Mouse (Mus musculus) heart, adult 10 weeks (tissue): ENCODE results near the gene Cct8. TPM values are rescaled to one million over a fixed set of nuclear protein-coding genes. Genes with fewer than 3 reads are reported as not detected.

Experiments
- polyA plus RNA-seq: library from polyadenylated mRNA; stranded (reverse); fragments of 350-450 nt; fragmentation: Illumina TruSeq; extraction: RNeasy Lipid Tissue Mini Kit (QIAGEN cat#74804); gene quantifications from one replicate; pipeline ENCODE4 v1.2.3, GENCODE M21; 2014; ENCODE audit warnings: low read depth, low replicate concordance

The Cct8 gene
- 157 TPM for polyA plus RNA-seq

DNA sequence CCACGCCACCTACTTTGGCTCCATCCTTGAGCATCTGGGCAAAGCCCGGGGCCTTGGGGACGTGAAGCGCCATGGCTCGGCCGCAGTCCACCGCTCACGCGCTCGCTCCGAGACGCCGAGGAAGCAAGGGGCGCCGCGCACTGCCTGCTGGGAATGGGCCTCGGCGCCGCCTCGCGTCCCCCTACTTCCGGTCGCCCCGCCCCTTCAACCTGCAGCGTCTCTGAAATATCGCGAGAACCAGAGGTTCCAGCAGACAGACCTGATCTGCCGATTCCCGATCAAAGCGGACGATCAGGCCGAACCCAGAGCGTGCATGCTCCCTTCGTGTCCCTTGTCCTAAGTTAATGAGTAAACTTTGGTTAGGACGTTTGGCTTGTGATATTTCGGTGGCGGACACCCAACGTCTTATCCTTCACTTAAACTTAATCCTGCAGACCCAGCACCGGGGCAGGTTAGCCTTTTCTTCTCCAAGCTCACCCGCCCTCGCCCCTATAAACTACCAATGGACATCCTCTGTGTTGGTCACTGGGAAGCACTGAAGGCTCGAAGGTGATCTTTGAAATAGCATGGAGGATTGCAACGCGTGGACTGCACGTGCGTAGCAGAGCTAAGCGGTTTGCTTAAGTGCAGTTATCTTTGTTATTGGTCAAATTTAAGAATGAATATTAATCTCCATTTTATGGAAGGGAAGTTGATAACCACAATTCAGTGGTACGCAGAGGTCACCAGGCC, at the start of gene Cct8:
Cct8 (minus strand) TSS at position 158 of the 732 bp plus-strand sequence.

DNA sequence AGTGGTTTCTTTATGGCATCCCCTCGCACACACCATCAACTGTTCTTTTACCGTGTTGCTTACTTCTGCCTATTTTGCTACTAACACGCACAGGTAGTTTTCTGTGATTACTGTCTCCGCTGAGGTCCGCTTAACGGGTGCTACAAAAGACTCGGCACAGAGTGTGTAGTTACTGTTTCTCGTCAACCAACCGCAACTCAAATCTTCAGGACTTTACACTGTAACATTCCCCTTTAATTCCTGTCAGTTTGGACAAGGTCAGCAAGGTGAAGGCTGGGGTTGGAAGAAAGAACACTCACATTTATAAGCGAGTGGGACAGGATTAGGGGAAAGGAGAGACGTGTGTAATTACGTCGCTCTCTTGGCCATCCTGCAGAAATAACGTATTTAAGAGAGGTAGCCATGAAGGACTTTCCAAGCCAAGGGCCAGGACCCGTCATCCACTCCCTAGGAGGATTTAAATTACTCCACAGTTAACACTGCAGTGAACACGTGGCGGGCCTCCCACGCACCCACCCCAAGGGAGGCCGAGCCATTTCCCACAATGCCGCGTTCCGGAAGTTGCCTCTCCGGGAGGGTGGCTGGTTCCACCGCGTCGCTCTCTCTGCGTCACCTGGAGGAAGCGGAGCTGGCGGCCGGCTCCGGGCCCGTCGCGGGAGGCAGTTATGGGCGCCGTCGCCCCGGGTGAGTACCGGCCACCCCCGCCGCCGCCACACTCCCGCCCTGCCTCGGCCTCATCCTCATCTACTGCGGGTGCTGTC, 41.1 kb downstream of the Cct8 start, which contains the start of gene Usp16:
Usp16 (plus strand) TSS at position 285 of the 761 bp plus-strand sequence.

GRCm38 (mm10) chr16:87440184-87440686, 55.4 kb downstream of the Cct8 start, which contains the start of gene Rwdd2b:
Gene Rwdd2b (minus strand): TSS chr16:87440573.

Other genes with a start within 250 kb of the Cct8 start
- 26.9 TPM for gene N6amt1, start 141.7 kb downstream of the Cct8 start, polyA plus RNA-seq
- gene Ltn1, start 63.3 kb downstream of the Cct8 start, polyA plus RNA-seq = 11.8 TPM
- gene Rwdd2b, start 55.3 kb downstream of the Cct8 start, polyA plus RNA-seq = 4.0 TPM
- 61.0 TPM for gene Usp16, start 41.2 kb downstream of the Cct8 start, polyA plus RNA-seq
- 1.7 TPM for gene Map3k7cl, start 57.5 kb upstream of the Cct8 start, polyA plus RNA-seq
- gene Bach1, start 203.1 kb upstream of the Cct8 start, polyA plus RNA-seq = 17.7 TPM